Mouse (Mus musculus) frontal cortex, postnatal 25 days (tissue): Measurements from ENCODE around the gene Nrsn2.

Experiments
- DNase-seq, 2 experiments: peaks; one replicate each; pipeline ENCODE4 v3.0.0; 2022; ENCODE audit warnings: low spot score in 2 of 2

Gene Nrsn2

GRCm38 (mm10) chr2:152376345-152376741 is at the start of gene Nrsn2:
Gene Nrsn2 (minus strand): TSS chr2:152376638.
- DNase-seq: no peak

DNA sequence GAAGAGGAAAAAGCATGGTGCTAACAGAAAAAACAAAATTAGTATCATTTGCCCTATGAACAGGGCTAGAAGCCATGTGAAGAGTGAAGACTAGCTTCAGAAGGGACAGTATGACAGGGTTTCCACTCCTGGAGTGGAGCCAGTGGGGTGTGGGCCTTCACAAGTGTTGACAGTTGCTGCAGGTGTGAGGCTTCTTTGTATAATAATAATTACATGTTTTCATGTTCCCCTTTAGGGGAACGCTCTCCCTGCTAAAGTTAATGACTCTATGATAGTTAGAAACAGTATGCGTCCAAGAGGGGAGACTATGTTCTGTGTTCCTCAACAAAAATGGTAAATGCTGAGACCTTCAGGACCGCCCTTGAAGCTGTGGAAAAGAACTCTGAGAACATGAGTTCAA is 39.3 kb upstream of the Nrsn2 start:
- DNase-seq: no peak

GRCm38 (mm10) chr2:152415287-152415686 is 38.8 kb upstream of the Nrsn2 start, which contains the start of gene 6820408C15Rik:
Gene 6820408C15Rik (plus strand): TSS chr2:152415587.
- no peak for DNase-seq

DNA sequence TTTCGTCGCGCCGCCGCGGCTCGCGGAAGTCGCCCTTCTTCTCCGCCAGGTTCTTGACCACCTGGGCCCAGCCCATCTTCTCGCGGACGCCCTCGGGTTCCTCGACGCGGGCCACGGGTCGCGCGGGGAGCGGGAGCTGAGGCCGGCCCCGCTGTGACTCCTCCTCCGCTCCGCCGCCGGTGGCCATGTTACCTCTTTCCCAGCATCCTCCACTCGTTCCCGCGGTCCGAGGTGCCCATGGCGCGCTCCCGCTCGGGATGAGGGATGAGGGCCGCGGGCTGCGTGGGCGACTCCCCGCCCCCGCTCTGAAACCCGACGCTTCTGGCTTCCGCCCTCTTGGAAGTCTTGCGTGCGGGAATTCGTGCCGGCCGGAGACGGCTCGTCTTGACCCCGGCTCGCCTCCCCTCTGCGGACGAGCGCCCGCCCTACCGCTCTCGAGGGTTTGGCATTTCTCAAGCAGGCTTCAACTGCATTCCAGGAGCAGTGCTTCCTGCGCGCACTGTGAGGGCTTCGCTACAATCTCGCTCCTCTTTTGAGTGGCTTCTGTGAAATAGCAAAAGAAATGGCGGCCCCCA is 38.2 kb upstream of the Nrsn2 start, which contains the start of gene Zcchc3:
Zcchc3 (minus strand) TSS at position 437 of the 575 bp plus-strand sequence.
- peak; percentile 80 to 82 for DNase-seq

DNA sequence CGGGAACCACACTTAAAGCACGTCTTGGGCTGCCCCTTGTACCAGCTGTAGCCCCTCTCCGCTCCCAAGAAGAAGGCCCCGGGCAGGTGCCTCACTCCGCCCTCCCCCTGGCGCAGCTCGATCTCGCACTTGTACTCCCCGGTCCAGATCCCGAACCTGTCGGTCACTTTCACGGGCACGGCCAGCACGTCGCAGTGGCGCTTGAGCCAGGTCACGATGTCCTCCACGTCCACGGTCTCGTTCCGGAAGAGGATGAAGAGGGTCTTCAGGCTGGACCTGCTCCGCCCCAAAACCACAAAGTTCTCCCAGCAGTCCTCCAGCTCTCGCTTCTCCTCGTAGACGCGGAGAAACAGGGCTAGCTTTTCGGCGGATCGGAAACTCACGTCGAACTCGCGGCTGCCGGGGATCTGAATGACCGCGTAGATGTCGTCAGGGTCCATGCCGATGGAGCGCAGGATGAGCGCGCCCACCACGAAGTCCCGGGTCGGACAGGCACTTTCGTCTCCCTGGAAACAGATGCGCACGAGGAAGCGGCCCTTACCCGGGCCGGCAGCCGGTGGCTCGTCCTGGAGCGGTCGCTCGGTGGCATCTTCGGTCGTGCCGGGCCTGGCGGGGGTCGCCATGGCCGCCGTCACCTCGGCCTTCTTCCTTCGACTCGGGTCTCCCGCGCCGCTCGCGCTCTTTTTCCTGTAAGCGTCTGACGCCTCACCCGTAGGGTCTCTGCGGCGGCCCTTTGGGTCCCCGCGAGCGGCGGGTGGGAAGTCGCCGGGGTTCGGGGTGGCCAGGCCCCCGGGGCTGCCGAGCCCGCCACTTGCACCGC is 37.5 kb upstream of the Nrsn2 start:
- no peak for DNase-seq

DNA sequence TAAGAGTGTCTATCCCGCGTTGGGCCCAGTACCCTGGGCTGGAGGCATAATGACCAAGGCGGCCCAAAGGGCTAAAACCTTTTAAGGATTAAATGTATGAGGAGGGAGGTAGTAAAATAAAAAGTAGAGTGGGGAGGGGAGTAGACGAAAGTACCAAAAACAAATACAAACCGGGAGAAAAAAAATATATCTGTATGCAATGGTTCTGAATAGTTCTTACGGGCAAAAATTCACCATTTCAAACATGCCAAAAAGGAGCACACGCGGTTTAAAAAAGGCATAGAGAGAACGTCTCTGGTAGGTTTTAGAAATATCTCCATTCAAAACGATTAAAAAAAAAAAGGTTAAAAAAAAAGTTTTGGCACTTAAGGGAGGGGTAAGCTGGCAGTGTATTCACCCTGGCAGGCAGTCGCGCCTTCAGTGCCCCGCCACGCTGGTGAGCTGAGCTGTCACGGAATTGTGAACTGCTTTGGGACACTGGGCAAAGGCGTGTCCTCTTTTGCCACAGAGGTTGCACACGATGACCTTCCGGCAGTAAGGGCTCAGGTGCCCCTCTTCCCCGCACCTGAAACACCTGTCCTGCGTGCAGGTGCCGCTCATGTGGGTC is 36.8 kb upstream of the Nrsn2 start:
- no peak for DNase-seq

- no peak for DNase-seq
Measured at GRCm38 (mm10) chr2:152412526-152413157, 36.2 kb upstream of the Nrsn2 start.

GRCm38 (mm10) chr2:152411471-152411870 is 35.0 kb upstream of the Nrsn2 start:
- no peak for DNase-seq

GRCm38 (mm10) chr2:152410971-152411371 is 34.5 kb upstream of the Nrsn2 start:
- peak in 1 of 2 experiments; percentile 52 for DNase-seq

DNA sequence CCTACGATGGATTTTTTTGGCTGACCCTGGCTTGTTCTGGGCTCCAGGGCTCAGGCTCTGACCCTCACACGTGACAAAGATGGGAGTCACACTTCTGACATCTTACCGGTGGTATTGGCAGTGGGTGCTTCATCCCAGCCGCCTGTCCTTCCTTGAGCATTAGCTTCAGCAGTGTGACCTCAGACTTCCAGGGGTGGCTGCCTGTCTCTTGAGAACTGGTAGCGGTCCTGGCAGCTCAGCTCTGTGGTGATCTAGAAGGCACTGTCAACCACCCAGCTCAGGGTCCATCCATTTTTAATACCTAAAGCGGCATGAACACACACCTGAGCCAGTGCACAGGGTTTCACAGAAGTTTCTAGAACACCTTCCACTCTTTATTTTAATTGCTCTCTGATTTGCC is 33.3 kb upstream of the Nrsn2 start:
- no peak for DNase-seq

GRCm38 (mm10) chr2:152406126-152406525 is 29.7 kb upstream of the Nrsn2 start:
- peak; percentile 89 to 95 for DNase-seq

DNA sequence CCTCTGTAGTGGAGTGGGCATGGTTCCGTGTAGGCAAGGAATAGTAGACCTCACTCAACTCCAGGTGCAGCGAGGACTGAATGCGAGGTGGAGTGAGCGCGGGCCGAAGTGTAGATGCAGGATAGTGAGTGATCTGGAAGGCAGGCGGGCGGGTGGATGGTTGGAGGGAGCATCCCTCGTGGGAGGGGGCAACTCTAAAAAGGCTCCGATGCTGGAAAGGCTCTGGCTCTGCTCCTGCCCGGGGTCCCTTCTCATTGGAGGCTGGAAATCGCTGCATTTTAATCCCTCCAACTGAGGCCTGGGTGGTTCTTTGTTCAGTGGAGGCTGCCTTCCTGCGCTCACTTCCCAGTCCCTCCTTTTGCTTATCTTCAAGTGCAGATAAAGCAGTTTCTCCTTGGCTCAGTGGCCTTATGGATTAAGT is 22.7 kb upstream of the Nrsn2 start:
- DNase-seq: no peak

GRCm38 (mm10) chr2:152398691-152399090 is 22.3 kb upstream of the Nrsn2 start:
- DNase-seq: peak; percentile 72 to 81

DNA sequence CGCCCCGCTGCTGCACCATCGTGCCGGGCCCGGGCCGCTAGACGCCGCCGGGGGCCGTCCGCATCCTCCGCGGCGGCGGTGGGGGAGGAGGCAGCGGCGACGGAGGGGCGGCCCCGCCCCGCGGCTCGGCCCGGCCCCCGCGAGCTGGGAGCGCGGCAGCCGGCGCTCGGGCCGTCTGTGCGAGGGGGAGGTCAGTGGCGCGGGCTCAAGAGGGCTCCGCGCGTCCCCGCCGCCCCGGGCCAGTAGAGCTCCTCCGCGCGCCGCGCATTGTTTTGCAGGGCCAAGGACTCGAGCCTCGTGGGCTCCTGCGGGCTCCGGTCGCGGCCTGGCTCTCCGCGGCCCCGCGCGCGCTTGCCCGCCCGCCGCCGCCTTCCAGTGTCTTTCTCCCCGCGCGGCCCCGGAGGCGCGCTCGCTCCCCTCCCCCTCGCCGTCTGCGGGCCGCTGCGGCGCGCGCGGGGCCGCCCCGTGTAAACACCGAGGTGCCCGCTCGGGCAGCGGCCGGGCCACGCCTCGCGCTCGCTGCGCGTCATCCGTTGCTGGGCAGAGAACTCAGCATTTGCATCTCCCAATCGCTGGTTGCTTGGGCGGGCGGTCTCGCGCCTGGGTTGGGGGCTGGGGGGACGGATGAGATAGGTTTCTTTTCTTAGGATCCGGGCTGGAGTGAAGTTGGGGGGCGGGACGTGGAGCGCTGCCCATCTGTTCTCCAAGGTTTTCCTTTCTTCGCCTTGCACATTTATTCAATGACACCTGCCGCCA is 21.4 kb upstream of the Nrsn2 start, which contains the start of gene Sox12:
Sox12 (minus strand) TSS at position 384 of the 756 bp plus-strand sequence.
- peak; percentile 94 to 97 for DNase-seq

GRCm38 (mm10) chr2:152397004-152397589 is 20.7 kb upstream of the Nrsn2 start:
- peak; percentile 70 to 74 for DNase-seq

DNA sequence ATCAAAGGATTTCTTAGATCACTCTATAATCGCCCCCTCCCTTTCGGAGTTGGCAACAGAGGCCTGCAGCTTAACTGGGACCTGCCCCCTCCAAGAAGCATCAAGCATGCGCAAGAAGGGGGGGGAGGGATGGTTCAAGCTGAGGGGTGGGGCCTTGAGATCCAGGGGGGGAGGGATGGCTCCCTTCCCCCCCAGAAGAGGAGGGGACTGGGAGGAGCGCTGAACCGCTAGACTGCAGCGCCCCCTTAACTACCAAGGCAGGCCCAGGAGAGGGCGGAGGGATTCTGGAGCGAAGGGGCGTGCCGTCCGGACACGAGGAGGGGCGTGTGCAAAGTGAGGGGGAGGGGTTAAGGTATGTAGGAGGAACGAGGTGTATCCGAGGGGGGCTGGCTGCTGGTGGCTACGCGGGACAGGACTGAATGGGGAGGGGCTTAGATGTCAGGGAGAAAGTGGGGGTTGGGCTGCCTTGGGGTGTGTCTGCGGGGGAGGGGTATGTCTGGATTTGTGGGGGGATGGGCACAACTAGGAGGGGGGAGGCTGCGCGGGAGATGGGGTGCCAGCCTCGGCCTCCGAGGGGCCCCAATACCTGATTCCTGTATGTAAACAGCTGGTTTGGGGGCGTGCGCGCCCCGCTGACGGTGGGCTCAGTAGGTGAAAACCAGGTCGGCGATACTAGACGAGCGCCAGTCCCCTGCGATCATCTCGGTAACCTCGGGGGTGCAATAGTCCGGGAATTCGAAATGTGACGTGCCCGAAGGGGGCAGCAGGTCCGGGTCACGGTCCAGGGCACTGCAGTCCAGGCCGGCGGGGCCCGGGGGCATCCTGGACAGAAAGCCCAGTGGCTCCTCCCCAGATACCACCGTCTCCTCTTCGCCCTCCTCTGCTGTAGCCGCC is 19.9 kb upstream of the Nrsn2 start:
- DNase-seq: peak; percentile 52 to 76

DNA sequence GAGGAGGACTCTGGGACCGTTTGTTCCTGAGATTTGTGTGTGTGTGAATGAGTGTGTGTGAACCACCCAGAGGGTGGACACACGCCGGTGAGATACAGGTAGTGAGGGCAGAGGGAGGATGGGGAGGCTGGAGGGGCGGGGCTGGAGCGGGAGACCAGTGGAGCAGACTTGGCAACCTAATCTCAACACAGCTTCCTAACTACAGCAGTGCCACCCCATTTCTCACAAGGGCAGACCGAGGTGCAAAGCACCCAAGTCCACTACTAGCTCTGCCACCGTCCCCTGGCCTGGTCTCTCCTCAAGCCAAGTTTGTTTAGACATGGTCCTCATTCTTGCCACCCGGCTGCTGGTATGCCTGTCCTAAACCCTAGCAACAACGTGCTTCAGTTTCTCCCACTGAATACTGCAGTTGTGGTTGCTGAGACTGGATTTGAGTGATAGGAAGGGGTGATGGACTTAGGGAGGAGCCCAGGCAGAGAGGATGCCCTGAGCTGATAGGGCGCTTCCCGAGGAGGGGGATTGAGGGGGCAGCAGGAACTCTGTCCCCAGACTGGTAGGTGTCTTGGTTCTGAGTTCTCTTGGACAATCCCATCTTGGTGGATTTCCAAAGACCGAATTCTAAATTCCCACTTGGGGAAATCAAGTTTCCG is 19.0 kb upstream of the Nrsn2 start:
- no peak for DNase-seq

- DNase-seq: no peak
Measured at GRCm38 (mm10) chr2:152393225-152394017, 17.0 kb upstream of the Nrsn2 start.

DNA sequence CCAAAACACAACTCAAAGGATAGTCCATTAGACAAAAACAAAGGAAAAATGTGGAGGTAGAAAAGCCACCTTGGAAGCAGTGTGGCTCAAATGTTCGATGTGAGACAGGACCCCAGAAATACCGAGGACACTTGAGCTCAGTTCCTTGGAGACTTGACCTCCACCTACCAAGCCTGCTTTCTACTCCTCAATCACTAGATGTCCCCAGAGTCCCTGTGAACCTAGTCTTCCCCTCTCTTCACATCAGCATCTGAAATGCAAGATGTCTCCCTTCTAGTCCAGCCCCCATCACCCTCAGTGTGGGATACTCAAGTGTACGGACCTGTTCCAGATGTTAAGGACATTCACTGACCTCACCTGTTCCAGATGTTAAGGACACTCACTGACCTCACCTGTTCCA is 16.3 kb upstream of the Nrsn2 start:
- DNase-seq: no peak
